Mouse (Mus musculus) liver, embryonic 15.5 days (tissue): Measurements from ENCODE around the gene Gpatch2. TPM values are rescaled to one million over a fixed set of nuclear protein-coding genes. Genes with fewer than 3 reads are reported as not detected.

Source experiments
- ATAC-seq: fragments of 200-750 bp; cut with Nextera tagmentation; 2 replicates; pipeline ENCODE4 v1.8.0; 2017; ENCODE audit warnings: moderate number of reproducible peaks, mild to moderate bottlenecking, moderate library complexity; ENCODE audit not compliant: insufficient read depth
- H3K27ac ChIP-seq: fragments of 300-500 bp; sonication (generic); replicated peaks from 2 replicates; pipeline ENCODE4 v1.5.1; 2015; ENCODE audit warnings: mild to moderate bottlenecking, inconsistent platforms
- H3K27me3 ChIP-seq: fragments of 300-500 bp; sonication (generic); 2 replicates; pipeline ENCODE4 v1.6.1; 2015; ENCODE audit warnings: mild to moderate bottlenecking, inconsistent platforms
- H3K36me3 ChIP-seq: fragments of 300-500 bp; sonication (generic); replicated peaks from 2 replicates; pipeline ENCODE4 v1.6.1; 2015; ENCODE audit warnings: moderate library complexity, mild to moderate bottlenecking, inconsistent platforms
- H3K4me1 ChIP-seq: fragments of 300-500 bp; sonication (generic); replicated peaks from 2 replicates; pipeline ENCODE4 v1.6.1; 2015; ENCODE audit warnings: inconsistent platforms
- H3K4me2 ChIP-seq: fragments of 300-500 bp; sonication (generic); 2 replicates; pipeline ENCODE4 v1.6.1; 2015; ENCODE audit warnings: moderate library complexity, mild to moderate bottlenecking, inconsistent platforms
- H3K4me3 ChIP-seq: fragments of 300-500 bp; sonication (generic); replicated peaks from 2 replicates; pipeline ENCODE4 v1.5.1; 2015; ENCODE audit warnings: mild to moderate bottlenecking, inconsistent platforms
- H3K9ac ChIP-seq: fragments of 300-500 bp; sonication (generic); 2 replicates; pipeline ENCODE4 v1.6.1; 2015; ENCODE audit warnings: moderate library complexity, mild to moderate bottlenecking, inconsistent platforms
- H3K9me3 ChIP-seq: fragments of 300-500 bp; sonication (generic); replicated peaks from 2 replicates; pipeline ENCODE4 v1.6.1; 2016; ENCODE audit warnings: inconsistent platforms
- WGBS: fragments of 180-500 bp; shearing (Covaris S2); methylation state at CpG from one replicate; pipeline ENCODE4 v1.1.7; 2015; ENCODE audit warnings: mixed read lengths; ENCODE audit not compliant: insufficient replicate concordance; 5-methylcytosine and 5-hydroxymethylcytosine counted together
- polyA plus RNA-seq: library from polyadenylated mRNA; unstranded; fragments of >200 nt; fragmentation: Nextera tagmentation; extraction: Ambion mirVana; gene quantifications from 2 replicates; pipeline ENCODE4 v1.2.1, GENCODE M21; 2015

Gene Gpatch2
- polyA plus RNA-seq, 1 experiment from 2014 or later: 4.5 TPM

- Histone ChIP-seq H3K9ac (no peak overlapping the region), H3K9me3 (no peaks in the 10 kb centered on the region), H3K4me3 (no peak overlapping the region), H3K27me3 (no peaks in the 10 kb centered on the region), H3K4me2 (no peak overlapping the region), H3K4me1 (no peaks in the 10 kb centered on the region), H3K27ac (no peak overlapping the region), H3K36me3 (no peaks in the 10 kb centered on the region; the same call in 1 of the 2 replicates)
- no peak for ATAC-seq
- 84% methylated on average over 10 of the region's 10 CpGs for WGBS
Measured at GRCm38 (mm10) chr1:187303221-187303620, 87.9 kb downstream of the Gpatch2 start.

- H3K9ac ChIP-seq: no peak overlapping the region
- H3K4me2 ChIP-seq: no peak overlapping the region
- no peak overlapping the region for H3K27ac ChIP-seq
- no peak for ATAC-seq
- 78% methylated on average over 4 of the region's 4 CpGs for WGBS
- no peak overlapping the region for H3K4me3 ChIP-seq
- H3K27me3 ChIP-seq: no peaks in the 10 kb centered on the region
- no peaks in the 10 kb centered on the region for H3K4me1 ChIP-seq
- H3K9me3 ChIP-seq: no peaks in the 10 kb centered on the region
- H3K36me3 ChIP-seq: no peaks in the 10 kb centered on the region; the same call in 1 of the 2 replicates
Measured at GRCm38 (mm10) chr1:187307335-187307734, 92.0 kb downstream of the Gpatch2 start.

- Histone ChIP-seq H3K27me3 (no peaks in the 10 kb centered on the region), H3K9me3 (no peaks in the 10 kb centered on the region), H3K9ac (no peak overlapping the region), H3K27ac (no peak overlapping the region), H3K4me3 (no peak overlapping the region), H3K4me2 (no peak overlapping the region), H3K4me1 (no peaks in the 10 kb centered on the region), H3K36me3 (no peaks in the 10 kb centered on the region; the same call in 1 of the 2 replicates)
- 63% methylated on average over 2 of the region's 2 CpGs for WGBS
- ATAC-seq: no peak
Measured at GRCm38 (mm10) chr1:187308523-187308922, 93.2 kb downstream of the Gpatch2 start.

GRCm38 (mm10) chr1:187311122-187311521, 95.8 kb downstream of the Gpatch2 start:
- H3K27me3 ChIP-seq: no peaks in the 10 kb centered on the region
- H3K9me3 ChIP-seq: no peaks in the 10 kb centered on the region
- no peaks in the 10 kb centered on the region; the same call in 1 of the 2 replicates for H3K36me3 ChIP-seq
- H3K4me1 ChIP-seq: no peaks in the 10 kb centered on the region
- no peak overlapping the region for H3K27ac ChIP-seq
- WGBS: 60% methylated on average over 6 of the region's 6 CpGs
- no peak overlapping the region for H3K9ac ChIP-seq
- no peak overlapping the region for H3K4me3 ChIP-seq
- no peak overlapping the region for H3K4me2 ChIP-seq
- ATAC-seq: no peak

- Histone ChIP-seq H3K9ac (no peak overlapping the region), H3K36me3 (no peaks in the 10 kb centered on the region), H3K4me1 (no peaks in the 10 kb centered on the region), H3K9me3 (no peaks in the 10 kb centered on the region), H3K4me2 (no peak overlapping the region), H3K27ac (no peak overlapping the region), H3K4me3 (no peak overlapping the region), H3K27me3 (no peaks in the 10 kb centered on the region)
- WGBS: 36% methylated on average over 1 of the region's 1 CpGs
- ATAC-seq: no peak
Measured at GRCm38 (mm10) chr1:187313323-187313722, 98.0 kb downstream of the Gpatch2 start.

- Histone ChIP-seq H3K27ac (no peak overlapping the region), H3K36me3 (no peaks in the 10 kb centered on the region), H3K4me2 (no peak overlapping the region), H3K27me3 (no peaks in the 10 kb centered on the region), H3K9ac (no peak overlapping the region), H3K4me1 (no peaks in the 10 kb centered on the region), H3K9me3 (no peaks in the 10 kb centered on the region), H3K4me3 (no peak overlapping the region)
- ATAC-seq: no peak
- 70% methylated on average over 5 of the region's 5 CpGs for WGBS
Measured at GRCm38 (mm10) chr1:187313763-187314162, 98.5 kb downstream of the Gpatch2 start.

- no peak overlapping the region for H3K4me3 ChIP-seq
- H3K4me1 ChIP-seq: no peaks in the 10 kb centered on the region
Measured at GRCm38 (mm10) chr1:187314516-187314915, 99.2 kb downstream of the Gpatch2 start.

GRCm38 (mm10) chr1:187315821-187316220, 100.5 kb downstream of the Gpatch2 start:
- H3K4me2 ChIP-seq: no peak overlapping the region
- no peaks in the 10 kb centered on the region for H3K9me3 ChIP-seq
- no peak overlapping the region for H3K9ac ChIP-seq
- no peak overlapping the region for H3K4me3 ChIP-seq
- no peaks in the 10 kb centered on the region for H3K27me3 ChIP-seq
- H3K36me3 ChIP-seq: no peaks in the 10 kb centered on the region
- ATAC-seq: no peak
- H3K27ac ChIP-seq: no peak overlapping the region
- H3K4me1 ChIP-seq: no peaks in the 10 kb centered on the region
- 77% methylated on average over 2 of the region's 2 CpGs for WGBS

More at GRCm38 (mm10) chr1:187314516-187314915, 99.2 kb downstream of the Gpatch2 start:
- H3K9me3 ChIP-seq: no peaks in the 10 kb centered on the region
- H3K4me2 ChIP-seq: no peak overlapping the region
- H3K9ac ChIP-seq: no peak overlapping the region
- no peaks in the 10 kb centered on the region for H3K27me3 ChIP-seq
- no peak overlapping the region for H3K27ac ChIP-seq
- no peaks in the 10 kb centered on the region for H3K36me3 ChIP-seq
- no peak for ATAC-seq

- H3K9me3 ChIP-seq: no peaks in the 10 kb centered on the region
- H3K27me3 ChIP-seq: no peaks in the 10 kb centered on the region
- no peak overlapping the region for H3K9ac ChIP-seq
- H3K4me1 ChIP-seq: no peaks in the 10 kb centered on the region
- H3K27ac ChIP-seq: no peak overlapping the region
- ATAC-seq: no peak
- H3K4me2 ChIP-seq: no peak overlapping the region
- 73% methylated on average over 8 of the region's 8 CpGs for WGBS
- no peak overlapping the region for H3K4me3 ChIP-seq
- no peaks in the 10 kb centered on the region for H3K36me3 ChIP-seq
Measured at GRCm38 (mm10) chr1:187316555-187316954, 101.2 kb downstream of the Gpatch2 start.

- WGBS: 17% methylated on average over 3 of the region's 3 CpGs
- H3K9me3 ChIP-seq: no peaks in the 10 kb centered on the region
- H3K36me3 ChIP-seq: no peaks in the 10 kb centered on the region
- H3K27me3 ChIP-seq: no peaks in the 10 kb centered on the region
- no peak overlapping the region for H3K27ac ChIP-seq
- 0 out of 2 replicates have a peak, but pooled peaks cover 5% of the 10 kb centered on the region for H3K4me1 ChIP-seq
- H3K4me3 ChIP-seq: no peak overlapping the region
- no peak overlapping the region for H3K4me2 ChIP-seq
- no peak overlapping the region for H3K9ac ChIP-seq
- ATAC-seq: peak; percentile 62
Measured at GRCm38 (mm10) chr1:187321814-187322213, 106.5 kb downstream of the Gpatch2 start.

- H3K4me3 ChIP-seq: no peak overlapping the region
- no peak overlapping the region for H3K9ac ChIP-seq
- no peaks in the 10 kb centered on the region for H3K36me3 ChIP-seq
- no peaks in the 10 kb centered on the region for H3K27me3 ChIP-seq
- 57% methylated on average over 8 of the region's 8 CpGs for WGBS
- no peak overlapping the region for H3K4me2 ChIP-seq
- 0 out of 2 replicates have a peak, but pooled peaks cover 5% of the 10 kb centered on the region for H3K4me1 ChIP-seq
- ATAC-seq: peak; percentile 54; the same call in 1 of the 2 replicates
- H3K9me3 ChIP-seq: no peaks in the 10 kb centered on the region
- no peak overlapping the region for H3K27ac ChIP-seq
Measured at GRCm38 (mm10) chr1:187322505-187323208, 107.3 kb downstream of the Gpatch2 start.

- no peaks in the 10 kb centered on the region for H3K27me3 ChIP-seq
- H3K4me3 ChIP-seq: no peak overlapping the region
- ATAC-seq: no peak
- H3K4me2 ChIP-seq: no peak overlapping the region
- H3K4me1 ChIP-seq: 0 out of 2 replicates have a peak, but pooled peaks cover 5% of the 10 kb centered on the region
- no peaks in the 10 kb centered on the region for H3K9me3 ChIP-seq
- H3K9ac ChIP-seq: no peak overlapping the region
- 81% methylated on average over 1 of the region's 1 CpGs for WGBS
- no peak overlapping the region for H3K27ac ChIP-seq
- H3K36me3 ChIP-seq: no peaks in the 10 kb centered on the region
Measured at GRCm38 (mm10) chr1:187323209-187323589, 107.9 kb downstream of the Gpatch2 start.
